Mouse (Mus musculus) cerebellum, adult 9-11 months (tissue): ENCODE measurements around the gene Ino80b.

Experiments
- DNase-seq: peaks from one replicate; pipeline ENCODE4 v3.0.0; 2022

The Ino80b gene

GRCm38 (mm10) chr6:83083497-83083896 lies 41.7 kb downstream of the Ino80b start:
- no peak for DNase-seq

GRCm38 (mm10) chr6:83080210-83080609 lies 45.0 kb downstream of the Ino80b start:
- no peak for DNase-seq

- DNase-seq = peak; percentile 98
Observed at GRCm38 (mm10) chr6:83078324-83078858, 46.8 kb downstream of the Ino80b start.

DNA sequence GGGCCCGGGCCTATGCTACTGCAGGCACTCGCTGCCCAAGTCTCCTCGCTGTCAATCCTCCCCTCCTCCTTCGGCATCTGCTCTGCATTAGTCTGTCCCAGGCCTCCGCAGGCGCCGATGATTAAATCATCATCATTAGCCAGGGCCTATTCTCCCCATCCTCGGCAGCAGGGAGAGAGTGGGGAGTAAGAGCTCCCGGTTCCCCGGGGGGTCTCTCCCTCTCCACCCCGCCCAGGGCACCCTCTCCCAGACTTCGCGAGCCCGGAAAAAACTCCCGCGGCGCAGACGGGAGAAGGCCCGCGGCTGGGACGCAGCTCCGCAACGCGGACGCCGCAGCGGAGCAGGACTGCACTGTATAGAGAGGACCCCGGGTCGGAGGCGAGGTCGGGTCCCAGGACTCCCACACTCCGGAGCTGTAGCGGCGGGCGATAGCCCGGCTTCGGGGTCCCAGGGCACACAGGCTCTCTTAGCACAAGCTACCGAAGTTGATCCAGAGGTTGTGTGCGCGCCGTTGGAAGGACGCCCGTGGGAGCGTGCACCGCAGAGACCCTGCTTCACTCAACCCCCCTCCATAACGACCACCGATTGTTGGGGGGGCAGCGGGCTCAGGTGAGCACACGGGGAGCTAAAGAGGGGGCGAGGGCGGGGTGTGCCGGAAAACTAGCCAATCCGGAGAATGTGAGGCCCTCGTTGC lies 47.5 kb downstream of the Ino80b start, which contains the start of gene Pcgf1:
Gene Pcgf1, plus strand, starts transcription at position 240 of the 694 bp plus-strand sequence.
- no peak for DNase-seq

GRCm38 (mm10) chr6:83074979-83075378 lies 50.3 kb downstream of the Ino80b start:
- no peak for DNase-seq
